Mouse (Mus musculus): ENCODE measurements at regions not wholly inside any gene's neighbourhood (a gene's known extent, or its start where the extent isn't known, plus 50 kb on each side); places are given as distances from the start of the nearest gene placed in this dataset.

DNA sequence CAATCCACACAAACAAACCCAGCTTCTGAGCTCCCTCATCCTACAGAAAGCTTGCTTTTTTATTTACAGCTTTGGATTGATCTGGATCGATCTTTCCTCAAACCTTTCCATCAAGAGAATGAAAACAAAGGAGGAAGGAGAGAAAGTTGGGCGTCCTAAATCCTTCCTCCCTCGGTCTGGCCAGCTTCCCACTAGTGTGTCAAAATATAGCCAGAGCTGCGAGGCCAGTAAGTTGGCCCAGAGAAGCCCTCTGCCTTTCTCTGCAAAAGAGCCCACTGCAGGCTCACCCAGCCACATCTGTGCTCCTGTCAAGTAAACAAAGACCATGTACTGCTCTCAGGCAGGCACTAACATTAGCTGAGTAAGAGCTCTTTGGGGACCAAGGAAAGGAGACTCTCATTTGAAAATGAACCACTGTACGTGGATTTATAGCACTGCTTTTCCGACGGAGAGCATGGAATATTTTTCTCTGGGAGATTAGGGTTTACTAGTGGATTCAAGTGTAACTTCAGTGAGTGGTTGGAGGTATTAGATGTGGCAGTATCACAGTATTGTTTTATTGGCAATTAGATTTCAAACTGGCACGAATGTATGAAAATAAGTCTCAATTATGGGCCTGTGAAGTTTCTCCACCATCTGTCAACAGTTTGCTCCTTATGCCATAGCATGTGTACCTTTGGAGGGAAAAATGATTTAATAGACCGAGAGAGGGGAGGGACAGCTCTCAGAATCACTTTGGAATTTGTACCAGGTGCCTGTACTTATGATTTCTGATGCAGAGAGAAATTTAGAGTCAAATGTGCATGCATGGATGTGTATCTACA is 78.1 kb downstream of the Rps24 start:
- TF ChIP-seq CTCF (IDR thresholded peaks at IDR 0.05; ENCODE audit: low read depth) (no peak), EP300 (IDR thresholded peaks at IDR 0.05; ENCODE audit: low read depth) (no peak)
